Mouse (Mus musculus) urinary bladder, postnatal 14 days (tissue): ENCODE results near the gene Olfr90.
"Not testable (repeated sequence)": the region's sequence is repeated elsewhere in the genome, so short reads cannot be mapped to it uniquely, and the experiment has no call there.

Experiments
- DNase-seq: peaks from one replicate; pipeline ENCODE4 v3.0.0; 2021; ENCODE audit warnings: low spot score

The Olfr90 gene

GRCm38 (mm10) chr17:37088399-37088798 lies at the start of gene Olfr90:
TSS of gene Olfr90 (minus strand) at chr17:37088499.
- no peak for DNase-seq

- DNase-seq, result not testable (repeated sequence)
Measured at GRCm38 (mm10) chr17:37131366-37131765, 43.1 kb upstream of the Olfr90 start.

GRCm38 (mm10) chr17:37119988-37120387 lies 31.7 kb upstream of the Olfr90 start, which contains the start of gene Olfr92:
TSS of gene Olfr92 (minus strand) at chr17:37120088.
- DNase-seq, result no peak

GRCm38 (mm10) chr17:37098178-37098577 lies 9.9 kb upstream of the Olfr90 start, which contains the start of gene Olfr91:
TSS of gene Olfr91 (minus strand) at chr17:37098278.
- DNase-seq, result no peak

GRCm38 (mm10) chr17:37093289-37093688 lies 5.0 kb upstream of the Olfr90 start:
- no peak for DNase-seq

GRCm38 (mm10) chr17:37092198-37092597 lies 3.9 kb upstream of the Olfr90 start:
- DNase-seq, result no peak

GRCm38 (mm10) chr17:37085545-37085944 lies 2.8 kb downstream of the Olfr90 start:
- no peak for DNase-seq

- no peak for DNase-seq
Measured at GRCm38 (mm10) chr17:37084632-37085031, 3.7 kb downstream of the Olfr90 start.

- DNase-seq, result peak; percentile 59
Measured at GRCm38 (mm10) chr17:37083327-37083726, 5.0 kb downstream of the Olfr90 start.

- DNase-seq, result no peak
Measured at GRCm38 (mm10) chr17:37081659-37082058, 6.6 kb downstream of the Olfr90 start.

GRCm38 (mm10) chr17:37080119-37080518 lies 8.2 kb downstream of the Olfr90 start:
- DNase-seq, result peak; percentile 20

- no peak for DNase-seq
Measured at GRCm38 (mm10) chr17:37078990-37079389, 9.3 kb downstream of the Olfr90 start.

GRCm38 (mm10) chr17:37078193-37078592 lies 10.1 kb downstream of the Olfr90 start:
- no peak for DNase-seq

- DNase-seq, result no peak
Measured at GRCm38 (mm10) chr17:37075766-37076165, 12.5 kb downstream of the Olfr90 start.

GRCm38 (mm10) chr17:37075181-37075580 lies 13.1 kb downstream of the Olfr90 start:
- no peak for DNase-seq

- DNase-seq, result no peak
Measured at GRCm38 (mm10) chr17:37072730-37073276, 15.5 kb downstream of the Olfr90 start.

GRCm38 (mm10) chr17:37072080-37072729 lies 16.1 kb downstream of the Olfr90 start:
- DNase-seq, result no peak

GRCm38 (mm10) chr17:37070121-37070520 lies 18.2 kb downstream of the Olfr90 start:
- DNase-seq, result no peak

- DNase-seq, result no peak
Measured at GRCm38 (mm10) chr17:37067861-37068260, 20.4 kb downstream of the Olfr90 start.

GRCm38 (mm10) chr17:37065993-37066392 lies 22.3 kb downstream of the Olfr90 start:
- no peak for DNase-seq

GRCm38 (mm10) chr17:37063686-37064495 lies 24.4 kb downstream of the Olfr90 start:
- no peak for DNase-seq

- no peak for DNase-seq
Measured at GRCm38 (mm10) chr17:37063063-37063462, 25.2 kb downstream of the Olfr90 start.

GRCm38 (mm10) chr17:37062101-37062641 lies 26.1 kb downstream of the Olfr90 start:
- DNase-seq, result no peak
